Mouse (Mus musculus) stomach, embryonic 14.5 days (tissue): ENCODE data around the gene Npm3. TPM values are rescaled to one million over a fixed set of nuclear protein-coding genes. Genes with fewer than 3 reads are reported as not detected.
A peak's percentile ranks its signal among the peaks of the same experiment; 100 is the strongest.

Experiments
- ATAC-seq: fragments of 200-750 bp; cut with Nextera tagmentation; 2 replicates; pipeline ENCODE4 v1.8.0; 2017; ENCODE audit warnings: low read depth, moderate TSS enrichment; ENCODE audit not compliant: insufficient number of reproducible peaks, insufficient read depth, low FRiP score
- H3K27ac ChIP-seq: fragments of 300-500 bp; sonication (generic); 2 replicates; pipeline ENCODE4 v1.5.1; 2014; ENCODE audit warnings: mild to moderate bottlenecking, low read length, moderate library complexity, mixed read lengths
- H3K27me3 ChIP-seq: fragments of 300-500 bp; sonication (generic); 2 replicates; pipeline ENCODE4 v1.6.1; 2014; ENCODE audit warnings: low read length, control low read depth, mixed read lengths; ENCODE audit not compliant: control insufficient read depth, insufficient read depth
- H3K36me3 ChIP-seq: fragments of 300-500 bp; sonication (generic); 2 replicates; pipeline ENCODE4 v1.6.1; 2014; ENCODE audit warnings: mild to moderate bottlenecking, control low read depth, low read length, moderate library complexity, mixed read lengths; ENCODE audit not compliant: control insufficient read depth, insufficient read depth
- H3K4me1 ChIP-seq: fragments of 300-500 bp; sonication (generic); 2 replicates; pipeline ENCODE4 v1.6.1; 2014; ENCODE audit warnings: low read length, control low read depth, mixed read lengths; ENCODE audit not compliant: control insufficient read depth, insufficient read depth
- H3K4me2 ChIP-seq: fragments of 300-500 bp; sonication (generic); replicated peaks from 2 replicates; pipeline ENCODE4 v1.6.1; 2014; ENCODE audit warnings: low read depth, low read length, control low read depth
- H3K4me3 ChIP-seq: fragments of 300-500 bp; sonication (generic); 2 replicates; pipeline ENCODE4 v1.5.1; 2014; ENCODE audit warnings: low read depth, low read length, control low read depth
- H3K9ac ChIP-seq: fragments of 300-500 bp; sonication (generic); replicated peaks from 2 replicates; pipeline ENCODE4 v1.6.1; 2014; ENCODE audit warnings: low read depth, mild to moderate bottlenecking, control low read depth, low read length, moderate library complexity, mixed read lengths
- H3K9me3 ChIP-seq: fragments of 300-500 bp; sonication (generic); 2 replicates; pipeline ENCODE4 v1.6.1; 2016; ENCODE audit warnings: low read depth, low read length, control low read depth; ENCODE audit not compliant: control insufficient read depth
- WGBS: fragments of 180-500 bp; shearing (Covaris S2); extraction: QIAGEN DNeasy Blood & Tissue Kit; methylation state at CpG from one replicate; pipeline ENCODE4 v1.1.7; 2014; 5-methylcytosine and 5-hydroxymethylcytosine counted together
- polyA plus RNA-seq: library from polyadenylated mRNA; unstranded; fragments of >200 nt; fragmentation: Nextera tagmentation; extraction: Ambion mirVana; gene quantifications from 2 replicates; pipeline ENCODE4 v1.2.1, GENCODE M21; 2014

Npm3 gene
- polyA plus RNA-seq, 1 experiment from 2014 or later, result 14.8 TPM

GRCm38 (mm10) chr19:45717493-45718220 is 31.7 kb downstream of the Npm3 start:
- no peak overlapping the region for H3K4me3 ChIP-seq
- 13% methylated on average over 15 of the region's 16 CpGs for WGBS
- no peak overlapping the region for H3K27ac ChIP-seq
- H3K9ac ChIP-seq, result no peak overlapping the region
- ATAC-seq, result no peak
- H3K36me3 ChIP-seq, result no peaks in the 10 kb centered on the region
- peak overlapping the region; percentile 31 for H3K4me2 ChIP-seq
- H3K9me3 ChIP-seq, result no peaks in the 10 kb centered on the region
- peaks cover 9% of the 10 kb centered on the region for H3K4me1 ChIP-seq
- no peaks in the 10 kb centered on the region for H3K27me3 ChIP-seq

DNA sequence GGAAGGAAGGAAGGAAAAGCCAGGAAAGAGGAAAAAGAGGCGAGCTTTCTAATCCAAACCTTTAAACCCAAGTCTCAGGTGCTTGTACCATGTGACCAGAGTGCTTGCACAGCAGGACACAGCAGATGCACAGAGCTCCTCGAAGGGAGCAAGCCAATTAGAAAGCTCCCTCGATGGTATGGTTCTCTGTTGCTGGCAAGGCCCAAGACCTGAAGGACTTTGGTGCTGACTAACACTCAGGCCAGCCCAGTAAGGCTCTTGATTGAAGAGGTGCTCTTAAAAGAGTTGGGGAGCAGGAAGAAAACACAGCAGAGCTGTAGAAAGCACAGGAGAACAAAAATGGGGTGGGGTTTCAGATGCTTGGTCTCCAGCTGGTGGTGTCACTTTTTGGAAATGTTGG is 40.7 kb downstream of the Npm3 start:
- H3K9me3 ChIP-seq, result no peaks in the 10 kb centered on the region
- WGBS, result 76% methylated on average over 3 of the region's 3 CpGs
- no peak for ATAC-seq
- H3K9ac ChIP-seq, result no peak overlapping the region
- no peak overlapping the region for H3K27ac ChIP-seq
- no peaks in the 10 kb centered on the region for H3K36me3 ChIP-seq
- H3K27me3 ChIP-seq, result no peaks in the 10 kb centered on the region
- no peak overlapping the region for H3K4me3 ChIP-seq
- no peak overlapping the region for H3K4me2 ChIP-seq
- H3K4me1 ChIP-seq, result peaks cover 4% of the 10 kb centered on the region; the same call in 1 of the 2 replicates

Other genes with a start within 250 kb of the Npm3 start
- 12.2 and 12.5 TPM in 2 replicates for gene Poll, start 189.1 kb downstream of the Npm3 start, polyA plus RNA-seq
- gene Gm17018, start 189.0 kb downstream of the Npm3 start, polyA plus RNA-seq, result 45.3 and 45.4 TPM in 2 replicates
- gene Fbxw4, start 89.3 kb downstream of the Npm3 start, polyA plus RNA-seq, result 7.2 and 9.4 TPM in 2 replicates
- gene Fgf8, start 6.7 kb downstream of the Npm3 start, polyA plus RNA-seq, result not detected in 2 replicates
- gene Mgea5, start 34.2 kb upstream of the Npm3 start, polyA plus RNA-seq, result 74.4 and 74.8 TPM in 2 replicates
- gene Kcnip2, start 66.5 kb upstream of the Npm3 start, polyA plus RNA-seq, result 1.8 TPM in 2 replicates
- gene Armh3, start 248.9 kb upstream of the Npm3 start, polyA plus RNA-seq, result 18.5 and 21.0 TPM in 2 replicates